Mouse (Mus musculus) v-Abl transformed pro-B cells (cell line): Measurements from ENCODE around the gene Zfp503.

Source experiments
- in situ Hi-C, 2 experiments: fragments of 400-800 bp; cut with MboI; formaldehyde crosslinking; loops; one replicate each; pipeline ENCODE4 v1.15.1; 2025; ENCODE audit not compliant: unreplicated experiment in 2 of 2

Gene Zfp503

GRCm38 (mm10) chr14:21982096-21982591, 7.3 kb downstream of the Zfp503 start:
- in situ Hi-C loops = no loop called here

GRCm38 (mm10) chr14:21981462-21981861, 7.9 kb downstream of the Zfp503 start:
- in situ Hi-C loops = no loop called here

GRCm38 (mm10) chr14:21968978-21969377, 20.4 kb downstream of the Zfp503 start:
- in situ Hi-C loops = no loop called here

GRCm38 (mm10) chr14:21967375-21968010, 21.9 kb downstream of the Zfp503 start:
- in situ Hi-C loops = no loop called here

DNA sequence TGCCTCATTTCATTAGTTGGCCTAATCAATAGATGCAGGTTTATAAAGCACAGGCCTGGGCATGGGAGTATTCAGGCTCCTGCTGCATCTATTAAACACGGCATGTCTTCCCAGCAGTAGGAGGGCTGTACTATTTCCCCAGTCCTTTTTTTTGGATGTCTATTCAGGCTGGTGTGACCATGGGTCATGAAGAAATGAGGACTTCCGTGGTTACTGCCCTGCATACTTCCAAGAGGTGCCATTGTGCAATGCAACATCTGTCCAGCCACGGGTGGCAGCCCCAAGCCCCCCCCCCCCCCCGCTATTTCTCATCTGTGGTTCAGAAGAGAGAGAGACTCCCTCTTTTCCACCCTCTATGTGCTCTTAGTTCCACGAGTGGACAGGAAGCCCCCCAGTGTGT, 23.1 kb downstream of the Zfp503 start:
- in situ Hi-C loops = no loop called here

- in situ Hi-C loops = no loop called here
These were observed 26.9 kb downstream of the Zfp503 start for GRCm38 (mm10) chr14:21962381-21963050.

DNA sequence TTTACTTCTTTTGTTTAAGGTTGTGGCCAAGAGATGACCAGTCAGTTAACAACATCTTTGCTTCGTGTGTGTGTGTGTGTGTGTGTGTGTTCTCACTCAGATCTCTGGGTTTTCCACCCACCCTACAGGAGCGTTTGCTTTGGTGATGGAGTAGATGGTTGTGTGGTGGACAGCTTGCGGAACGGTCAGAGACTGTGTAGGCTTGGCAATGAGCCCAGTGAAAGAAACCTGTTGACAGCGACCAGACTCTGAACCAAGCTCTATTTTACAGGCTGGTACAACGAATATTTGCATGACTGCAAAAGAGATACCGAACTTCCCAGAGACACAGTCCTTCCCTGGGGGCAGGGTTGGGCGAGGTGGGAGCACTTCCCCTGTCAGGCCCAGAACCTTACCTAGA, 30.2 kb downstream of the Zfp503 start:
- in situ Hi-C loops = no loop called here

DNA sequence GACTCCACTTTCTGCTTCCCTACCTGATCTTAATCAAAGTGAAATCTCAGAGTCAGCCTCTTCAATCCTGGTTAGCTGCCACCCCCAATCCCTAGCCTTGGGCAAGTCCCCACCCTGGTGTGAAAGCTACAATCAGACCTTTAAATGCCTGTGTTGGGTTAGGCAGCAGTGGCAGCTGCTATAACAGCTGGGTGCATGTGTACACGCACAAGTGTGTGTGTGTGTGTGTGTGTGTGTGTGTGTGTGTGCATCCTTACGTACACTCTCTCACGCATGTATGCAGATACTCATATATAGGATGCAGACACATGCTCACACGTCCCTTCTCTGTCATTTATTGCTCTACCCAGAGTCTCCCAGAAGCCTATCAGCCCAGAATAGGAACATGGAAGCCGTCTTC, 30.8 kb downstream of the Zfp503 start:
- in situ Hi-C loops = no loop called here

DNA sequence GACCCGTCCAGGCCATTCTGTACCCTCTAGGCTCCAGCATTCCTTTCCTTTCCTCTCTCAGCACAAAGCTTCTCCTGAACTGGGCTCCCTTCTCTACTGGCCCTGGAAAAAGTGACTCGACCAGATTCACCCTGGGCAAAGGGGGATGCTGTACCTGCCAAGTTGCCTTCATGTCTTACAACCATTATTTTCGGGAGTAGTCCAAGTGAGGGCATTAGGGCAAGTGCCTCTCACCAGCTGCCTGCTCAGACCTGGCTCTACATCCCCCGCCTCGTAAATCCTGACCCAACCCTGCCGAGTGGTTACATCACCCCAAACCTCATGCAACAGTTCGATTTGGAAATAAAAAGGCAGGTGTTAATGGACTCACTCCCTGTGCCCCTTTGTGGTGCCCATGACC, 36.9 kb downstream of the Zfp503 start:
- in situ Hi-C loops = no loop called here

DNA sequence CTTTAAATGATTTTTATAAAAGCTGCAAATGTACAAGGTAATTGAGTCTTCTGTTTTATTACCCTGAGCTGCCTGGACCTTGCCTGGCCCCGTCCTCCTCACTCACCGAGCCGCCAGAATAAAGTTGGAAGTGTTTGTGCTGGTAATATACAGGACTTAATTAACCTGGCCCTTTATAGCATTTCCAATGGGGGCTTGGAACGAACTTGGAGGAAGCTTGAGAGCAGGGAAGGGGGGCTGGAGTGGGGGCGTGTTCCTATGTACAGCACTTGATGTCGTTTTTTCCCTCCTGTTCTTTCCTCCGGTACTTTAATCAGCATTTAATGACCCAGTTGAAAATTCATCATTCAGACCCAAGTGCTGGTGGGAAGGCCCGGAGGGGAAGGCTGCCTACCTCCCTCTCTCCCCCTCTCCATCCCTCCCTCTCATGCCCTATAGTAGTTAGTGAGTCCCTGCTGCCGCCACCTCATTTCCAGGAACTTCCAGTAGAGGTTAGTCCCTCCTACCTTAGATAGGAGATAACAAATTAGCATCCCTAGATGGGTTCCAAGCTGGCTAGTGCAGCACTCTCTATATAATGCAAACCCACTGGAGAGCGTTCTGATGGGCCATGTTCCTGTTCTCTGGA, 37.4 kb downstream of the Zfp503 start:
- in situ Hi-C loops = no loop called here

- in situ Hi-C loops = no loop called here
These were observed 44.5 kb downstream of the Zfp503 start for GRCm38 (mm10) chr14:21944946-21945345.

- in situ Hi-C loops = no loop called here
These were observed 47.8 kb downstream of the Zfp503 start for GRCm38 (mm10) chr14:21941581-21941980.

DNA sequence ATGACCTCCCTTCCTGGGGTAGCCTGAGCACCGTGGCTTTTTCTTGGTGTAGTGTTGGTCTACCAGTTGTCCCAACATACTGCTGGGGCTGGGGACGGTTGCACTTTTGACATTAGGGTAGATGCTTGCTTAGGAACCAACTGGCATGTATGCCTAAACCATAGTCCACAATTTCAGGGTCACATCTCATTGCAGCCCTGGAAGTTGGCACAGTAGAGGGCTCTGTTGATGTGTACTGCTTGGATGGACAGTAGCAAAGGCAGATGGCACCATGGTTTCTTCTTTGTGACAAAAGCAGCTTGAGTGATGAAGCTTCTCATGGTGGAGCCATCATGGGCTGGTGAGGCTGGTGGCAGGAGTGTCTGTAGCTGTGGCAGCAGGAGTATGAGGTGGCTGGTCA, 52.3 kb downstream of the Zfp503 start:
- in situ Hi-C loops = no loop called here

- in situ Hi-C loops = no loop called here
These were observed 53.2 kb downstream of the Zfp503 start for GRCm38 (mm10) chr14:21936102-21936630.
